In the genomic region with DNA sequence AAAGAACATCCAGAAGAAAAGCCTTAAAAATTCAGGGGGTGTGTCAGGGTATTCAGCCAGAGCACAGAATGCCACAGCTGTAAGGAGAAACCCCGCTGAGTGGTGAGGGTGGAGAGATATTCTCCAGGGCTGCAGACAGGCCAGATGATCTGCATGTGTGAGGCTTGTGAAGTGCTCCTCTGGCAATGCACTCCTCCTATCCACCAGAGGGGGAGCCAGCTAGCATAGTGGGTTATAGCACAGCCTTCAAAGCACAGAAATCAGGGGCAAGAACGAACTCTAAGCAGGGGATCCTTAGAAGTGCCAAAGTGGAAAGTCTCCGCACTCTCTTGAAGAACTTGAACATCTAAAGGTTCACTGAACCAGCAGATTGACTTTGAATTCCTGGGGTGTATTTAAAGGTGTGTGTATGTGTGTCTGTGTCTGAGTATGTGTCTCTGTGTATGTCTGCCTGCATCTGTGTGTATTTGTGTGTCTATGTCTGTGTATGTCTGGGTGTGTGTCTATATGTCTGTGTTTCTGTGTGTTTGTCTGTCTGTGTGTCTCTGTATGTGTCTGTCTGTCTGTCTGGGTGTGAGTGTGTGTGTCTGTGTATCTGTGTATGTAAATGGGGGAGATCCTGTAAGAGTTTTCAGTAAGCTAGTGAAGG, we compare ENCODE assay signal across 10 mouse cellular contexts. TPM values are rescaled to one million over a fixed set of nuclear protein-coding genes. Genes with fewer than 3 reads are reported as not detected.
DNase-seq lines count a peak whose midpoint lies in the region; ATAC-seq and TF ChIP-seq lines count a peak whose summit lies in the region.
"Had no signal": no experiment of that assay in that cellular context is flagged by ENCODE, and none has a peak within 500 bp of the region (broad histone marks: within the 10 kb centered on the region; RNA-seq: fewer than 3 reads in every experiment).

No protein-coding gene starts in this region.

- intact Hi-C loops in left cerebral cortex, postnatal 4 days (cut with DNase I) = no loop called here

- TF ChIP-seq CTCF in E14TG2a.4 (conservative IDR thresholded peaks at IDR 0.05; ENCODE audit: low read length) = peak; percentile 75
- TF ChIP-seq CTCF in hindbrain, postnatal 0 days (IDR thresholded peaks at IDR 0.05; ENCODE audit: low read depth) = peak; percentile 61

- no peaks in the 10 kb centered on the region for H3K27me3 ChIP-seq in E14TG2a.4 (ENCODE audit: insufficient read depth, low read length)
- H3K27me3 ChIP-seq in hindbrain, postnatal 0 days (ENCODE audit: insufficient read depth, low read length) = no peaks in the 10 kb centered on the region
- H3K27me3 ChIP-seq: liver, embryonic 15.5 days had no signal

- 42% methylated on average over 3 of the region's 3 CpGs for WGBS in hindbrain, postnatal 0 days

- peaks cover 51% of the 10 kb centered on the region for H3K4me1 ChIP-seq in E14TG2a.4 (replicated peaks; ENCODE audit: low read depth, low read length)
- no peaks in the 10 kb centered on the region for H3K4me1 ChIP-seq in hindbrain, postnatal 0 days (ENCODE audit: insufficient read depth, low read length)
- H3K4me1 ChIP-seq: liver, embryonic 15.5 days had no signal

- no peak overlapping the region for H3K4me2 ChIP-seq in hindbrain, postnatal 0 days (ENCODE audit: low read depth, low read length)
- H3K4me2 ChIP-seq: liver, embryonic 15.5 days had no signal

- H3K9ac ChIP-seq in hindbrain, postnatal 0 days (replicated peaks; ENCODE audit: low read length) = no peak overlapping the region
- H3K9ac ChIP-seq: liver, embryonic 15.5 days had no signal

- no peak overlapping the region for H3K27ac ChIP-seq in hindbrain, postnatal 0 days
- H3K27ac ChIP-seq: liver, embryonic 15.5 days had no signal

- peak; percentile 19 for DNase-seq in left cerebral cortex, postnatal 4 days
- no peak for DNase-seq in left cerebral cortex, adult 18-20 months (ENCODE audit: low spot score in 2 of 2)
- DNase-seq in R1 (ENCODE audit: low read depth, low spot score) = peak; percentile 98
- peak; percentile 6 for DNase-seq in hindbrain, postnatal 0 days (ENCODE audit: low spot score)
- no peak for DNase-seq in spleen, adult 12 weeks (ENCODE audit: low spot score)
- no peak for DNase-seq in gastrocnemius, adult 8-10 months (ENCODE audit: low spot score in 2 of 2)
- DNase-seq: heart, adult 18-20 months had no signal

- no peaks in the 10 kb centered on the region for H3K9me3 ChIP-seq in E14TG2a.4 (ENCODE audit: low read length)
- H3K9me3 ChIP-seq in hindbrain, postnatal 0 days (ENCODE audit: low read length) = no peaks in the 10 kb centered on the region
- H3K9me3 ChIP-seq: liver, embryonic 15.5 days had no signal

- no peak overlapping the region for H3K4me3 ChIP-seq in E14TG2a.4 (replicated peaks; ENCODE audit: low read length)
- no peak overlapping the region for H3K4me3 ChIP-seq in hindbrain, postnatal 0 days (ENCODE audit: low read length)
- H3K4me3 ChIP-seq: liver, embryonic 15.5 days had no signal

- no peak for ATAC-seq in hindbrain, postnatal 0 days

- H3K36me3 ChIP-seq in E14TG2a.4 (ENCODE audit: insufficient read depth, low read length) = no peaks in the 10 kb centered on the region
- no peaks in the 10 kb centered on the region for H3K36me3 ChIP-seq in hindbrain, postnatal 0 days (ENCODE audit: insufficient read depth, low read length)
- H3K36me3 ChIP-seq: liver, embryonic 15.5 days had no signal

RNA-seq across cellular contexts. Expression of a gene that starts 11.3 kb away (rescaled TPM):
- 10 to 100 TPM in 1 of 2 experiments, 1 to 10 TPM in 1; 9.5 to 12.2 TPM for total RNA-seq in left cerebral cortex, postnatal 4 days (2021)
- 1 to 10 TPM; 8.5 to 8.7 TPM for total RNA-seq in left cerebral cortex, adult 18-20 months (2021)
- total RNA-seq in hindbrain, postnatal 0 days (2014; rRNA removed) = 17.7 and 19.3 TPM in 2 replicates
- polyA plus RNA-seq in hindbrain, postnatal 0 days (2015; fragmentation: Nextera tagmentation; extraction: Ambion mirVana) = 12.1 and 12.2 TPM in 2 replicates
- total RNA-seq in gastrocnemius, adult 8-10 months (2022) = 1 to 10 TPM; 4.9 to 6.7 (median 5.4) TPM

RNA-seq across cellular contexts. Expression of a gene that starts 20.2 kb away (rescaled TPM):
- total RNA-seq in left cerebral cortex, postnatal 4 days (2021) = 10 to 100 TPM; 24.7 to 24.8 TPM
- 10 to 100 TPM; 21.4 to 21.7 TPM for total RNA-seq in left cerebral cortex, adult 18-20 months (2021)
- 12.5 and 14.4 TPM in 2 replicates for total RNA-seq in hindbrain, postnatal 0 days (2014; rRNA removed)
- 15.6 and 16.2 TPM in 2 replicates for polyA plus RNA-seq in hindbrain, postnatal 0 days (2015; fragmentation: Nextera tagmentation; extraction: Ambion mirVana)
- total RNA-seq in gastrocnemius, adult 8-10 months (2022) = 1 to 10 TPM in 2 of 4 experiments, under 1 TPM in 2; 0.56 to 1.1 (median 0.97) TPM
- total RNA-seq: neutrophil, adult 5-6 weeks had no signal

Comparison
In these comparisons a context has a peak if more than half of its experiments do, and no peak if none do; other contexts are left out.
1. DNase-seq: peak in left cerebral cortex, postnatal 4 days (single experiment), R1 (single experiment) and hindbrain, postnatal 0 days (single experiment); none in left cerebral cortex, adult 18-20 months (0 of 2), spleen, adult 12 weeks (single experiment) and gastrocnemius, adult 8-10 months (0 of 2).